Mouse (Mus musculus) heart, adult 8-10 months (tissue): Measurements from ENCODE around the gene Rapgef6. TPM values are rescaled to one million over a fixed set of nuclear protein-coding genes. Genes with fewer than 3 reads are reported as not detected.

Source experiments
- DNase-seq: peaks from one replicate; pipeline ENCODE4 v3.0.0; 2022; ENCODE audit warnings: low spot score
- microRNA-seq: library from miRNA; unstranded; fragments of <30 nt; microRNA quantifications from one replicate; pipeline ENCODE4 v1.2.0, GENCODE M21; 2022
- total RNA-seq, 4 experiments: library from RNA; stranded (reverse); gene quantifications; 2 replicates each; pipeline ENCODE4 v1.2.4; 2022

The Rapgef6 gene
- total RNA-seq, 4 experiments from 2014 or later: 16.8 to 18.5 (median 17.1) TPM

DNA sequence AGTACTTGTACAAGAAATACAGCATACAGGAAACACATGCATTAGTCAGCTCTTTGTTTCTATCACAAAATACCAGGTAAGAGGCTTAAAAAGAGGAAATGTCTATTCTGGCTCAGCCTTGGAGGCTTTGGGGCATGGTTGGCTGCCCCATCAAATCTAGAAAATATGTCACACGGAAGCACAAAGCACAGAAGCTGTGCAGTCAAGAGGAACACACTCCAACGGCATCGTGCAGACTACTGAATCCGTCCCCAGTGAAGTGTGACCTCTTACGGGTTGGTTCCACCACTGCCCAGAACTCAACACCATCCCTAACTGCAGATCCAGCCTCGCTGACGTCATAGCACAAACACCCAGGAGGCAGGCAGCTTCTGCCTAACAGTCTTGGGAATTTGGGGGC, 210.9 kb downstream of the Rapgef6 start:
- DNase-seq: no peak

DNA sequence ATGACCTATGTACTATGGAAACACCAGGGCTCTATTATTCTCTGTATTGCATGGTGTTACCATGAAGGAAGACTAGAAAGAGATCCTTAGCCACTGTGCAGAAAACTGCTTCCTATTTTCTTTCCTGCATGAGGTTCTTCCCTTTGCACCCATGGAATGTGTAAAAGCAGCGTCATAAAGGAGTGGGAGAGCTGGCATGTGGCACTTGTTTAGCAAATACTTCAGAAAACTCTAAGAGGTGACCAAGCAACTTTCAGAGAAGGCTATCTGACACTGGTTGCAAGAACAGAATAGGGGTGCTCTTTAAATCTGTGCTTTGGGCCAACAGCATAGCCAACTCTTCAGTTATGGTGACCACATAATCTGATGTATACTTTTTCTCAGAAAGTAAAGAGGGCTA, 212.5 kb downstream of the Rapgef6 start:
- no peak for DNase-seq

DNA sequence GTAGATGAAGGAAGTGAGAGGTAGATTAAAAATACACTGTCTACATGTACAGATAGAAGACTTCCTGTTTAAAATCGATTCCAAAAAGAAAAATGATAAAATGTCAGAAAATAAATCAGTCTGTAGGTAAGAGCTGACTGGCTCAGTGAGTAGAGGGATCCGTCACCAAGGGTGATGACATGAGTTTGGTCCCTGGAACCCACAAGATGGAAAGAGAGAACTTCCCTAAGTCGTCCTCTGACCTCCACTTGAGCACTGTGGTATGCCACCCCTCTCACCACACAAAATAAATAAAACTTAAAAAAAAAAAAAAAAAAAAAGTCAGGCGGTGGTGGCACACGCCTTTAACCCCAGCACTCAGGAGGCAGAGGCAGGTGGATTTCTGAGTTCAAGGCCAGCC, 214.3 kb downstream of the Rapgef6 start:
- DNase-seq: no peak

DNA sequence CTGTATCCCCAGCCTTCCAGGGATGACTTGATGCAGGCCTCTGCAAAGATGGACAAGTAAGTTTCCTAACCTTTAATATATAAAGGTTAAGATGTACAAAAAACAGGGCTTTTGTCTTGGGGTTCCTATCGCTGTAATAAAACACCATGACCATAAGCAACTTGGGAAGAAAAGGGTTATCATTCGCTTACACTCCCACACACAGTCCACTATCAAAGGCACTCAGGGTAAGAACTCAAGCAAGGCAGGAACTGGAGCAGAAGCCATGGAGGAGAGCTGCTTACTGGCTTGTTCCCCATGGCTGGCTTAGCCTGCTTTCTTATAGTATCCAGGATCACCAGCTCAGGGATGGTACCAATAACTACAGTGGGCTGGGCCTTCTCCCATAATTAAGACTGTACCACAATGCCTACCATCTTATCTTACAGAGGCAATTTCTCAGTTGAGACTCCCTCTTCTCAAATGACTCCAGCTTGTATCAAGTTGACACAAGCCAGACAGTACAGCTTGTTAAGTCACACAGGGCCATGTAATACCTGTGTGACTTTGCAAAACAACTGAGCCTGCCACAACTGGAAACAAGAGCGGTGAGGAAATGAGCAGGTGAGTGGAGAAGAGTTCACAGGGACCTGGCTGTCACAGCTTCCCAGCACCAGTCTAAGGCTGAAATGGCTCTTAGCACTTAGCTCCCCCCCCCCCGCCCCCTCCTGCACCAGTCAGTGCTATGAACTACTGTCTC, 216.5 kb downstream of the Rapgef6 start:
- DNase-seq: no peak

DNA sequence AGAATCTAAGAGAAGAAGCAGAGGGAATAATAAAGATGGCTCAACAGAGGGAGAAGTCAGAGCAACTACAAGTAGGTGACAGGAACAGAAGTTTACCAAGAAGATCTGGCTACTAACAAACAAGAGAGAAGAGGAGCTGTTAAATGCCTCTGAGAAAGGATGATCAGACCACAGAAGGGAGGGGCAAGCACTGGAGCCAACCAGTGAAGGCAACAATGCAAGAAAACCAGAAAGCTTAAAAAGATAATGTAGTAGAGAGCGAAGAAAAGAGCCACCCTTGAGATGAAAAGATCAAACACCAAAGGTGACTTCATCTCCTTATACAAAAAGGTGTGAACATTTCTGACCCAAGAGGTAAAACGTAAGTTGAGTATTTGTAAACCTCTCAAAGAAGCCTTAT, 218.7 kb downstream of the Rapgef6 start:
- DNase-seq: no peak

DNA sequence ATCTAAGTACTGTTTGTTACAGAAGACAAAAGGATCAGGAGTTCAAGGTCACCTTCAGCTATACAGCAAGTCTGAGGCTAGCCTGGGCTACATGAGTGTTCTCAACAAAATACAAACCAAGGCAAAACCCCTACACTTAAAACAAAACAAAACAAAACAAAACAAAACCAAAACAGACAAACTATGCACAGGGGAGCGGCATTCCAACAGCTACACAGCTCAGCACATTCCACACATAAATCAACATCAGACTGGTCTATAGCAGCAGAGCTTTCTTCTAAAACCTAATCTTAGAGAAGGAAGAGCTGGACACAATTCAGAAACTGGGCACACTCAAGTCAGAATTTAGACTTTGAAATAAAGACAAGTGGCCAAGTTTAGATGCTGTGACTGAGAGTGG, 221.6 kb downstream of the Rapgef6 start:
- no peak for DNase-seq

Small RNAs within 50 kb of the gene (microRNA-seq; reads per million reads assigned to microRNA genes)
- gene Gm26116: not detected

Other genes with a start within 250 kb of the Rapgef6 start
- gene Acsl6, start 219.0 kb upstream of the Rapgef6 start, total RNA-seq: 10 to 100 TPM; 10.1 to 17.7 (median 14.0) TPM
- not detected for gene Meikin, start 152.2 kb upstream of the Rapgef6 start, total RNA-seq
- gene Fnip1, start 84.6 kb upstream of the Rapgef6 start, total RNA-seq: 10 to 100 TPM; 36.1 to 46.0 (median 41.1) TPM